Mouse (Mus musculus) gonadal fat pad, adult 2 months (tissue): Measurements from ENCODE around the gene Twf2. TPM values are rescaled to one million over a fixed set of nuclear protein-coding genes. Genes with fewer than 3 reads are reported as not detected.

ENCODE experiments used
- DNase-seq: peaks from one replicate; pipeline ENCODE4 v3.0.0-alpha.2; 2012; ENCODE audit warnings: low read depth
- polyA plus RNA-seq: library from polyadenylated mRNA; depleted of rRNA; stranded (reverse); fragments of >200 nt; gene quantifications from 2 replicates; pipeline ENCODE4 v1.2.3, GENCODE M21; 2012; rRNA removed

The Twf2 gene
- polyA plus RNA-seq, 1 experiment = 55.0 TPM

GRCm38 (mm10) chr9:106237401-106237800 lies 34.5 kb downstream of the Twf2 start:
- DNase-seq = no peak

GRCm38 (mm10) chr9:106237878-106238277 lies 35.0 kb downstream of the Twf2 start:
- no peak for DNase-seq

GRCm38 (mm10) chr9:106241541-106242164 lies 38.7 kb downstream of the Twf2 start:
- DNase-seq = no peak

DNA sequence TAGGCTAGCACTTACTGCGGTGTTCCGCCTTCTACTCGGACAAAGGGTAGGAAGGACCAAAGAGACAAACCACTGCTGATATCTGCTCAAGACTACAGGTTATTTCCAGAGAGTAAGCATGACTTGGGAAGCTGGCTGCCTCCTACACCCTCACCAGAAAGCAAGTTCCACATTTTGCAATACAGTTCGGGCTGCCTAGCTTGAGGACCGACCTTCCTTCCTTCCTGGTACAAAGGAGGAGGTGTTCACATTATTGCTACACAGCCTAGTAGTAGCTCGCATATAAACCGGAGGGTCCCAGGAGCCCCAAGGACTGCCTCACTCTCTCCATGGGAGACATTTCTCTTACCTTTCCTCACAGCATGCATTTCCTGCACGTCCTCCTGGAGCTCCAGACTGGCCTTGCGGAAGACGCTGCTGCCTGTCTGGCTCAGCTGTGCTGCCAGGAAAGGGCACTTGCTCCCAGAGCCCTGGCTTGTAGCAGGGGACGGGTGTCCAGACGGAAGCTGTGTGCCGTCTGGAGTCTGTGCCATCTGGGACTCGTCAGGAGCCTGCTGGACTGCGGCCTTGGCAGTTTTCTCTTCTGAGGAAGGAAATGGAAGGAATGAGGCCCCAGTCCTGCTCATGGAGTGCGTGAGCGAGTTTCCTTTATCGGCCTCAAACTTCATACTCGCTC lies 40.0 kb downstream of the Twf2 start:
- DNase-seq = no peak

DNA sequence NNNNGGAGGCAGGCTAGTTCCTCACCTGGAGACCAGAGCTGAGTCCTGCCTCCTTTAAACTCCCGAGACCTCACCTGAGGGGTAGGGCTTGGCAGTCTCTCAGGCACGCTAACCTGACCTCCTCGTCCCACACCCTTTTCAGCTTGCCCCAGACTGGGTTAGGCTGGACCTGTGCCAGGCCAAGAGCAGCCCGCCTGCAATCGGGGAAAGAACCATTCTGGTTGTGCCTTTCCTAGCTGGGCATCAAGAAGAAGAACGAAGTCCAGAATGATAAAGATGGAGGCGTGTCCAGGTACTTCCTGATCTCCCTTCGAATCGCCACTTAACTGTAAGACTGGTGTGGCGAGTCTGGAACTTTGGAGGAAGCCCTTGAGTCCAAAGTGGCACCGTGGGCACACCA lies 46.6 kb downstream of the Twf2 start:
- no peak for DNase-seq

DNA sequence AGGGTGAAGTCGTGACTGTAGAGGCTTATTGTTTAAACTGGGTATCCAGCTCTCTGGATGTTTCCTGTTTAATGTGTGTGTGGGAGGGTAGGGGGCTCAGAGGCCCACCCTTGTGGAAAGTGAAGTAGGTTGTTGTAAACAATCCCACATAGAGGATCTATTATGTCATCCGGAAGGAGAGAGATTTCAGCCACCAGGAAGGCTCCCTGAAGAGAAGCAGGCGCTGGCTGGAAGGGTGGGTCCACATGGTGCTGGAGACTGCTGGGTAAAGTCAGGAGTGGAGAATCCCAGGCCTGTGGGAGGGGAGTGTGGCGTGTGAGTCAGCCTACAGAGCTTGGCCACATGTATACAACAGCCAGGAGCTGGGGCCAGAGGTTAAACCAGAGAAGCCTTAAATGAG lies 47.3 kb downstream of the Twf2 start:
- DNase-seq = no peak

DNA sequence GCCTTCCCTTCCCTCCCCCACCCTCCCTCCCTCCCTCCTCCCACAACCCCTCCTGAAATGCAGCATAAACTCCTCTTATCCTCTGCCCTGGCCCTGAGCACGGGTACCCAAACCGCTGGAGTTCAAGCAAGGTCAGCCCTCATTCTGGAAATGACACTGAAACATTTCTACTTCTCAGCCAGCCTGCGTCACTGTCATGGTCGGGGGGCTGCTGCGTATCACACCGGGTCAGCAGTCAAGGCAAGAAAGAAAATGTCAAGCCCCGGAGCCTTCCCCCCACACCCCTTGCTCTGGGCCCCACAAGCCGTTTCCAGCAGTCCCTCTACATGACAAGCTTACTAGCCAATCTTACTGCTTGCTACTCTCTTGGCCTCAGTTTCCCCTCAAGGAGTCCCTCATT lies 48.2 kb downstream of the Twf2 start:
- no peak for DNase-seq

DNA sequence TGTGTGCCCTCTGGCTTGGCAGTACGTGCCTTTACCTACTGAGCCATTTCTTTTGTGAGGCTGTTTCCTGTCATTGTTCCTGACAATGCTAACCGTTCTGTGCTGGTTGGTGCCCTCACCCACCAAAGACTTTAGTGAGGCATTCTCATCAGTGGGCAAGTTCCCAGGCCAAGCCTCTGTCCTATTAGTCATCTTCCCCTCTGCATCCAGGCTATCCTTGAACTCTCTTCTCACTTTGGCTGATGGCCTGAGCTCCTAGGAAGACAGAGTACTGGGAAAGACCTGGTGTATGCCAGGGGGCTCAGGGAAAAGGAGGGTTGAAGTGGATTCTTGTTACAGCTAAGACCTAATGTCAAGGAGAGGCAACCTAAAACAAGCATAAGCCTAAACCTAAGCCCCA lies 51.1 kb downstream of the Twf2 start:
- DNase-seq = no peak

DNA sequence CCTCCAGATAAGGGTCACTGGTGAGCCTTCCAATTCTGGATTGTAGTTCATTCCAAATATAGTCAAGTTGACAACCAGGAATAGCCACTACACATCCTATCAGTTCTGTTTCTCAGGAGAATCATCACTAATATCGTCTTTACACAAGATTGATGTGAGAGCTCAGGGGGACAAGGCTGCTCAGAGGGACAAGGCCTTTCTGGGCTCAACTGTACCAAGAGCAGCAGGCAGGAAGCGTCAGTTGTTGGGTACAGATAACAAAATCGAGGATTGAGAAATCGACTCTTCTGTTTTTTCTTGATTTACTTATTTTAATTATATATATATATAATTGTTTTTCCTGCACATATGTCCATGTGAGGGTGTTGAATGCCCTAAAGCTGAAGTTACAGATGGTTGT lies 55.5 kb downstream of the Twf2 start:
- no peak for DNase-seq

GRCm38 (mm10) chr9:106258990-106259389 lies 56.1 kb downstream of the Twf2 start:
- no peak for DNase-seq

GRCm38 (mm10) chr9:106261058-106261457 lies 58.1 kb downstream of the Twf2 start:
- DNase-seq = no peak

DNA sequence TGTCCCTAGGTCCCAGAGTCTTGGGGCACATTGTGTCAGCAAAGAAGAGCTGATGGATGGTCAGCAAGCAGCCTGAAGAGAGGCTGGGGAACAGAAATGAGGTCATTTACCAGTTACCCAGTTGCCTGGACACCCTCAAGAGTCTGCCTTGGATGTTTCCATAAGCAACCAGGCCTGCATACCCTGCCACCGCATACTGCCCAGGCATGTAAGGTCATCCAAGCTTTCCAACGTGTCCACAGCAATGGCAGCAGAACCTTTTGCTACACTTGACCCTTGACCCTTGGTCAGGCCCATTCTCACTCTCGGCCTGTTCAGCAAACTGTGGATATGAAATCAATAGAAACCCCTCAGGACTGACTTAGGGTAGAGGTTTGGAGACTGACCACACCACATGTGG lies 58.6 kb downstream of the Twf2 start:
- no peak for DNase-seq

- peak; percentile 76 for DNase-seq
These were observed 59.2 kb downstream of the Twf2 start for GRCm38 (mm10) chr9:106262075-106262474.

- DNase-seq = no peak
These were observed 60.5 kb downstream of the Twf2 start for GRCm38 (mm10) chr9:106263381-106263924.

Other genes starting within 250 kb of the Twf2 start
- 24.8 and 37.4 TPM in 2 replicates for gene Col6a5, start 242.5 kb upstream of the Twf2 start, polyA plus RNA-seq
- 43.0 and 61.0 TPM in 2 replicates for gene Col6a4, start 106.3 kb upstream of the Twf2 start, polyA plus RNA-seq
- gene Glyctk, start 45.0 kb upstream of the Twf2 start, polyA plus RNA-seq = 6.9 and 9.0 TPM in 2 replicates
- gene Wdr82, start 32.2 kb upstream of the Twf2 start, polyA plus RNA-seq = 46.2 and 59.1 TPM in 2 replicates
- 71.6 and 104 TPM in 2 replicates for gene Ppm1m, start 3.4 kb upstream of the Twf2 start, polyA plus RNA-seq
- gene Tlr9, start 19.5 kb downstream of the Twf2 start, polyA plus RNA-seq = 4.0 and 5.2 TPM in 2 replicates
- gene Alas1, start 45.5 kb downstream of the Twf2 start, polyA plus RNA-seq = 203 and 204 TPM in 2 replicates
- gene Poc1a, start 78.0 kb downstream of the Twf2 start, polyA plus RNA-seq = 5.4 and 5.6 TPM in 2 replicates
- 43.8 and 53.6 TPM in 2 replicates for gene Dusp7, start 165.5 kb downstream of the Twf2 start, polyA plus RNA-seq
- gene Rpl29, start 226.3 kb downstream of the Twf2 start, polyA plus RNA-seq = 567 and 580 TPM in 2 replicates
- 14.1 and 18.7 TPM in 2 replicates for gene Acy1, start 235.2 kb downstream of the Twf2 start, polyA plus RNA-seq
- gene Abhd14b, start 244.4 kb downstream of the Twf2 start, polyA plus RNA-seq = 133 and 140 TPM in 2 replicates
- 26.9 and 36.5 TPM in 2 replicates for gene Abhd14a, start 244.6 kb downstream of the Twf2 start, polyA plus RNA-seq